Mouse (Mus musculus): ENCODE measurements around the gene Prkca. TPM values are rescaled to one million over a fixed set of nuclear protein-coding genes. Genes with fewer than 3 reads are reported as not detected.

The Prkca gene
- total RNA-seq, 2 experiments from 2014 or later, result 41.4 to 42.5 TPM

GRCm38 (mm10) chr11:107887342-107887741 lies 456.4 kb downstream of the Prkca start:
- no peak for DNase-seq
- intact Hi-C loops (cut with DNase I; ENCODE audit: low total_unique reads), result no loop called here

Small RNA genes within 50 kb of the gene (microRNA-seq; reads per million reads assigned to microRNA genes)
- gene Mir7223, result 0 reads per million in 2 experiments

Other genes with a start within 250 kb of the Prkca start
- 1 to 10 TPM in 1 of 2 experiments, under 1 TPM in 1; 0.42 to 1.3 TPM for gene Apoh, start 574 bp downstream of the Prkca start, total RNA-seq (2021)
- gene Cep112, start 81.3 kb upstream of the Prkca start, total RNA-seq (2021), result 1 to 10 TPM; 3.9 to 5.9 TPM